Mouse (Mus musculus) lung, embryonic 15.5 days (tissue): ENCODE data around the gene Bola2. TPM values are rescaled to one million over a fixed set of nuclear protein-coding genes. Genes with fewer than 3 reads are reported as not detected.

Experiments
- ATAC-seq: fragments of 200-750 bp; cut with Nextera tagmentation; 2 replicates; pipeline ENCODE4 v1.8.0; 2017; ENCODE audit warnings: moderate number of reproducible peaks, borderline replicate concordance; ENCODE audit not compliant: low FRiP score, low TSS enrichment; ENCODE audit errors: extremely low read depth
- H3K27ac ChIP-seq: fragments of 300-500 bp; sonication (generic); 2 replicates; pipeline ENCODE4 v1.5.1; 2015; ENCODE audit warnings: moderate library complexity, mild to moderate bottlenecking, inconsistent platforms
- H3K27me3 ChIP-seq: fragments of 300-500 bp; sonication (generic); 2 replicates; pipeline ENCODE4 v1.6.1; 2015; ENCODE audit warnings: inconsistent platforms
- H3K36me3 ChIP-seq: fragments of 300-500 bp; sonication (generic); 2 replicates; pipeline ENCODE4 v1.6.1; 2015; ENCODE audit warnings: inconsistent platforms
- H3K4me1 ChIP-seq: fragments of 300-500 bp; sonication (generic); 2 replicates; pipeline ENCODE4 v1.6.1; 2015; ENCODE audit warnings: inconsistent platforms
- H3K4me2 ChIP-seq: fragments of 300-500 bp; sonication (generic); 2 replicates; pipeline ENCODE4 v1.6.1; 2015; ENCODE audit warnings: inconsistent platforms, mild to moderate bottlenecking, moderate library complexity
- H3K4me3 ChIP-seq: fragments of 300-500 bp; sonication (generic); 2 replicates; pipeline ENCODE4 v1.5.1; 2015; ENCODE audit warnings: mild to moderate bottlenecking, inconsistent platforms
- H3K9ac ChIP-seq: fragments of 300-500 bp; sonication (generic); 2 replicates; pipeline ENCODE4 v1.6.1; 2015; ENCODE audit warnings: inconsistent platforms
- H3K9me3 ChIP-seq: fragments of 300-500 bp; sonication (generic); 2 replicates; pipeline ENCODE4 v1.6.1; 2016; ENCODE audit warnings: inconsistent platforms
- WGBS: fragments of 180-500 bp; shearing (Covaris S2); methylation state at CpG from one replicate; pipeline ENCODE4 v1.1.7; 2015; 5-methylcytosine and 5-hydroxymethylcytosine counted together
- polyA plus RNA-seq: library from polyadenylated mRNA; unstranded; fragments of >200 nt; fragmentation: Nextera tagmentation; extraction: Ambion mirVana; gene quantifications from 2 replicates; pipeline ENCODE4 v1.2.1, GENCODE M21; 2015

Gene Bola2
- polyA plus RNA-seq = 105 and 119 TPM in 2 replicates

GRCm38 (mm10) chr7:126695210-126695611, at the start of gene Bola2:
Gene Bola2, plus strand, starts transcription at chr7:126695401.
- H3K4me1 ChIP-seq = peaks cover 28% of the 10 kb centered on the region
- no peaks in the 10 kb centered on the region for H3K27me3 ChIP-seq
- H3K36me3 ChIP-seq = peaks cover 21% of the 10 kb centered on the region; the same call in 1 of the 2 replicates
- H3K27ac ChIP-seq = peak within 1 kb of the TSS; percentile 99
- peak within 1 kb of the TSS; percentile 93 for H3K4me2 ChIP-seq
- H3K9ac ChIP-seq = peak within 1 kb of the TSS; percentile 97
- ATAC-seq = peak; percentile 74
- WGBS = under 1% methylated on average over 31 of the region's 31 CpGs
- no peaks in the 10 kb centered on the region for H3K9me3 ChIP-seq
- peak within 1 kb of the TSS; percentile 87 for H3K4me3 ChIP-seq

DNA sequence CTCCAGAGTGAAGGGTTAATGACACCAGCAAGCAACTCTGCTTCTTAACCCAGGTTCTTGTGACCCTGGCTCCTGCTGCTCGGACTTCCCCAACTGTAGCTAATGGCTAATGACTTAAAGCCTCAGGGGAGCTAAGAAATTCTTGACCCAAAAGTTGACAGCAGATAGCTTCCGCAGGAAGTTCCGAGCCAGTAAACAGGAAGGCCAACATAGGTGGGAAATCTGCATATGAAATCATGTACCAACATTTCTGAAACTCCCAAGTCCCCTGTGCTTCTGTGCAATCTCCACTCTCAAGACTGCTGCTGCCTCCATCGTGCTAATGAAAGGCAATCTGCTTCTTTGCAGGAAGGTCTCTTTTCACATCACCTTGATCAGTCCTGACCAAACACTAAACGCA, 49.5 kb upstream of the Bola2 start:
- Histone ChIP-seq H3K27ac (no peak overlapping the region), H3K36me3 (no peaks in the 10 kb centered on the region), H3K27me3 (no peaks in the 10 kb centered on the region), H3K9me3 (no peaks in the 10 kb centered on the region), H3K4me1 (peaks cover 14% of the 10 kb centered on the region; the same call in 1 of the 2 replicates), H3K9ac (no peak overlapping the region), H3K4me2 (no peak overlapping the region), H3K4me3 (no peak overlapping the region)
- no peak for ATAC-seq
- WGBS = 57% methylated on average over 5 of the region's 5 CpGs

- 77% methylated on average over 4 of the region's 4 CpGs for WGBS
- no peak overlapping the region for H3K27ac ChIP-seq
Observed at GRCm38 (mm10) chr7:126648486-126648885, 46.7 kb upstream of the Bola2 start.

DNA sequence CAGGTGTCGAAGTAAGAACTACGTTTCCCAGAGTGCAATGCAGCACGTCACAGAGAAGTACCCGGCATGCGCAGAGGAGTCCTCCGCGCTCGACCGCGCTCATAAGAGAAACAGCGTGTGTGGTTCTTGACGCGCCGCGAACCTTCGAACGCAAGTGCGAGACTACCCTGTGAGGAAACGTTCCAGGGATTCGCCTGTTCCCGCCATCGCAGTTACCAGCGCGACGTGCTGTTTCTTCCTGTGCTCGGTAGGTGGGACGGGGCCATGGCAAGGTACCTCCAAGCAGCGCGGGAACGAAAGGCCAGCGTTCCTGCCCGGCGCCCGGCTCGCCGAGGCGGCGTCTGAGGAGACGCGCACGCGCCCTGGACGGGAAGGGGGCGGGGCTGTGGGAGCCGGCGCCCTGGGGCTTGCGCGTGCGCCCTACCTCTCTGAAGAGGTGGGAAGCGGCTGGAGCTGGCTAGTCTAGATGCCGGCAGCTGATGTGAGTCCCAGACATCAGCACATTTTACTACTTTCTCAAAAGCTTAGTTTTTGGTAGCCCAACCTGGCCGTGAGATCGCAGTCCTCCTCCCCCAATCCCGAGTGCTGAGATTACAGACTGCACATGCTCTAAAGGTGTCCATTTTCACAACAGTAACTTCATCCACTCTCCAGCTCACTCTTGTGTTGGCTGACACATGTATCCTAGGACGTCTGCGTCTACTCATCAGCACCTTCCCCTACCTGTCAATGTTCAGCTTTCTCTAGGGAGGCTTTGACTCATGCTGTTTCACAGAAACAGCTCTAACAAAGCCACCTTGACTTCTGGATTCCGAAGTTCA, 45.8 kb upstream of the Bola2 start, which contains the start of gene Sgf29:
Sgf29 (plus strand) TSS at position 79 of the 821 bp plus-strand sequence.
- 1% methylated on average over 57 of the region's 57 CpGs for whole genome bisulfite sequencing
- H3K36me3 ChIP-seq = no peaks in the 10 kb centered on the region
- H3K4me3 ChIP-seq = peak within 1 kb of the TSS; percentile 61
- no peaks in the 10 kb centered on the region for H3K9me3 ChIP-seq
- H3K27me3 ChIP-seq = no peaks in the 10 kb centered on the region
- peak within 1 kb of the TSS; percentile 59 for H3K9ac ChIP-seq
- H3K4me1 ChIP-seq = peaks cover 17% of the 10 kb centered on the region; the same call in 1 of the 2 replicates
- peak within 1 kb of the TSS; percentile 61 for H3K4me2 ChIP-seq
- peak; percentile 97 for ATAC-seq
- H3K27ac ChIP-seq = peak within 1 kb of the TSS; percentile 93

More at GRCm38 (mm10) chr7:126648486-126648885, 46.7 kb upstream of the Bola2 start:
- Histone ChIP-seq H3K4me2 (peak overlapping the region; percentile 61), H3K4me1 (peaks cover 17% of the 10 kb centered on the region; the same call in 1 of the 2 replicates), H3K4me3 (peak overlapping the region; percentile 61), H3K36me3 (no peaks in the 10 kb centered on the region), H3K9ac (no peak overlapping the region), H3K27me3 (no peaks in the 10 kb centered on the region), H3K9me3 (no peaks in the 10 kb centered on the region)
- ATAC-seq = no peak

DNA sequence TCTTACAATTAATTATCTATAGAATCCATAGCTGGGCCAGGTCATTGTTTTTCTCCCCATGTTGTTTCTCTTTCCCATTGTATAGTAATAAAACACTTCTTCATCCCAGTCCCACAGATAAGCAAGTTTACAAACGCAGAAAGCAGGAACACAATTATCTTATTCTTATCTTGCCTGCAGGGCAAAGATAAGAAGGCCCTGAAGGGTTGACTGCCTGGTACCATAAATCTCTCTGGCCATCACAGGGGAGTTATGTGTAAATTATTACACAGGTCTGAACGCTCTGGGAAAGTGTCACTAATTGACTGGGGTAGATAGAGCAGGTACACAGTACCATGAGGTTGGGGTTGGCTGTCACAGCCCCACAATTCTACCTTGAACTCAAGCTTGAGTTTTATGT, 44.3 kb upstream of the Bola2 start:
- ATAC-seq = no peak
- WGBS = 35% methylated on average over 2 of the region's 2 CpGs
- Histone ChIP-seq H3K36me3 (no peaks in the 10 kb centered on the region), H3K4me1 (peaks cover 17% of the 10 kb centered on the region; the same call in 1 of the 2 replicates), H3K27me3 (no peaks in the 10 kb centered on the region), H3K4me3 (no peak overlapping the region), H3K4me2 (no peak overlapping the region), H3K9ac (no peak overlapping the region), H3K9me3 (no peaks in the 10 kb centered on the region), H3K27ac (no peak overlapping the region)

GRCm38 (mm10) chr7:126653991-126654390, 41.2 kb upstream of the Bola2 start:
- no peaks in the 10 kb centered on the region for H3K36me3 ChIP-seq
- H3K27ac ChIP-seq = no peak overlapping the region
- no peak overlapping the region for H3K9ac ChIP-seq
- no peak overlapping the region for H3K4me3 ChIP-seq
- no peaks in the 10 kb centered on the region for H3K9me3 ChIP-seq
- no peak overlapping the region for H3K4me2 ChIP-seq
- no peak for ATAC-seq
- peaks cover 13% of the 10 kb centered on the region; the same call in 1 of the 2 replicates for H3K4me1 ChIP-seq
- WGBS = 71% methylated on average over 2 of the region's 2 CpGs
- no peaks in the 10 kb centered on the region for H3K27me3 ChIP-seq

DNA sequence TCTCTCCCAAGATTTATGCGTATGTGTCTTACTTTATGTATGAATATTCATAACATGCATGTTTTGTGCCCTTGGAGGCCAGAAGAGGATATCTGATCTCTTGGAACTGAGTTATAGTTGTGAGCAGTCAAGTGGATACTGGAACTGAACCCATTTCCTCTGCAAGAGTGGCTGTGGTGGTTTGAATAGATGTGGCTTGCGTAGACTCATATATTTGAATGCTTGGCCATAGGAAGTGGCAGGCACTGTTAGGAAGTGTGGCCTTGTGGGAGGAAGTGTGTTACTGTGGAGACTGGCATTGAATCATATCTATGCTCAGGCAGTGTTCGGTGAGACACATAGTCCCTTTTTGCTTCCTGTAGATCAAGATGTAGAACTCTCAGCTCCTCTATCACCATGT, 39.5 kb upstream of the Bola2 start:
- H3K4me1 ChIP-seq = 0 out of 2 replicates have a peak, but pooled peaks cover 3% of the 10 kb centered on the region
- no peak overlapping the region for H3K4me3 ChIP-seq
- no peaks in the 10 kb centered on the region for H3K27me3 ChIP-seq
- no peak overlapping the region for H3K4me2 ChIP-seq
- no peaks in the 10 kb centered on the region for H3K9me3 ChIP-seq
- WGBS = 82% methylated on average over 3 of the region's 3 CpGs
- H3K27ac ChIP-seq = no peak overlapping the region
- H3K9ac ChIP-seq = no peak overlapping the region
- no peaks in the 10 kb centered on the region for H3K36me3 ChIP-seq
- no peak for ATAC-seq

DNA sequence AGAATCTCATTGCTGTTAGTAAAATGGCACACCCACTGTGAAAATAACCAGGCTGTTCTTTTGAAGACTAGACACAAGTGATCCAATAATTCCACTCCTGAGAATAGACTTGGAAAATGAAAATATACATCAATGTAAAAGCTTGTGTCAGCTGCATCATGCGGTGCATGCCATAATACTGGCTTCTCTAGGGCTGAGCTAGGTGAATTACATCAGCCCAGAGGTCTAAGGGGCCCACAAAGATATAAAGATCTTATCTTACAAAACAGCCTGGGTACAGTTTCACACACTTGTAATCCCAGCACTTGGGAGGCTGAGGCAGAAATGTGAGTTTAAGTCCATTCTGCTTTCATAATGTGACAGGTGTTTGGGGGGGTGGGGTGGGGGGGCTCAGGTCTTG, 37.7 kb upstream of the Bola2 start:
- Histone ChIP-seq H3K4me3 (no peak overlapping the region), H3K27me3 (no peaks in the 10 kb centered on the region), H3K27ac (no peak overlapping the region), H3K9me3 (no peaks in the 10 kb centered on the region), H3K36me3 (no peaks in the 10 kb centered on the region; the same call in 1 of the 2 replicates), H3K4me1 (no peaks in the 10 kb centered on the region), H3K9ac (no peak overlapping the region), H3K4me2 (no peak overlapping the region)
- no peak for ATAC-seq
- 86% methylated on average over 1 of the region's 1 CpGs for WGBS

- H3K27me3 ChIP-seq = no peaks in the 10 kb centered on the region
- H3K36me3 ChIP-seq = peaks cover 7% of the 10 kb centered on the region; the same call in 1 of the 2 replicates
- H3K4me3 ChIP-seq = no peak overlapping the region
- H3K4me2 ChIP-seq = no peak overlapping the region
- H3K9ac ChIP-seq = no peak overlapping the region
- 85% methylated on average over 3 of the region's 3 CpGs for WGBS
- H3K4me1 ChIP-seq = no peaks in the 10 kb centered on the region
- H3K9me3 ChIP-seq = no peaks in the 10 kb centered on the region
- no peak overlapping the region for H3K27ac ChIP-seq
- ATAC-seq = no peak
Observed at GRCm38 (mm10) chr7:126659771-126660170, 35.4 kb upstream of the Bola2 start.

DNA sequence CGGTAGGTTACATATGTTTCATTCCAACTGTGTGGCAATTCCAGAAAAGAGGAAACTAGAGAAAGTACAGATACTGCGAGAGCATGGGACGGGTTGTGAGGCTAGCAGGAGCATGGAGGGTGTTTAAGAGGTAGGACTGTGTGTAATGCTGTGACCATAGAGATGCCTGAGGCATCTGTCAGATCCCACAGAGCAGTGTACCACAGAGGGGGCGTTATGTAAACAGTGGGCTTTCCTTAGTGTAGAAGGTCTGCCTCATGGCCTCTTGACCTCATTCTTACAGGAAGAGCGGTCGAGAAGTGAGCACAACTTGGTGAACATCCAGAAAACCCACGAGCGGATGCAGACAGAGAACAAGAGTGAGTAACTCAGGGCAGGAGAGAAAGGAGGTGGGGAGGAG, 31.6 kb upstream of the Bola2 start:
- Histone ChIP-seq H3K4me1 (no peaks in the 10 kb centered on the region), H3K4me3 (no peak overlapping the region), H3K9me3 (no peaks in the 10 kb centered on the region), H3K36me3 (peaks cover 7% of the 10 kb centered on the region; the same call in 1 of the 2 replicates), H3K27me3 (no peaks in the 10 kb centered on the region), H3K4me2 (no peak overlapping the region), H3K9ac (no peak overlapping the region), H3K27ac (no peak overlapping the region)
- ATAC-seq = peak; percentile 73
- 43% methylated on average over 8 of the region's 8 CpGs for WGBS

GRCm38 (mm10) chr7:126665269-126665668, 29.9 kb upstream of the Bola2 start:
- Histone ChIP-seq H3K36me3 (peaks cover 11% of the 10 kb centered on the region; the same call in 1 of the 2 replicates), H3K27me3 (no peaks in the 10 kb centered on the region), H3K4me1 (no peaks in the 10 kb centered on the region), H3K4me2 (no peak overlapping the region), H3K4me3 (no peak overlapping the region), H3K27ac (no peak overlapping the region), H3K9me3 (no peaks in the 10 kb centered on the region), H3K9ac (no peak overlapping the region)
- 93% methylated on average over 3 of the region's 3 CpGs for WGBS
- ATAC-seq = no peak

GRCm38 (mm10) chr7:126667495-126668090, 27.6 kb upstream of the Bola2 start:
- H3K27me3 ChIP-seq = no peaks in the 10 kb centered on the region
- 82% methylated on average over 9 of the region's 9 CpGs for WGBS
- no peak overlapping the region for H3K4me2 ChIP-seq
- no peak overlapping the region for H3K4me3 ChIP-seq
- H3K36me3 ChIP-seq = peaks cover 31% of the 10 kb centered on the region; the same call in 1 of the 2 replicates
- H3K9me3 ChIP-seq = no peaks in the 10 kb centered on the region
- H3K4me1 ChIP-seq = no peaks in the 10 kb centered on the region
- H3K27ac ChIP-seq = peak overlapping the region; percentile 73; the same call in 1 of the 2 replicates
- ATAC-seq = no peak
- H3K9ac ChIP-seq = no peak overlapping the region
